Comparison of ENCODE assay signal across 15 mouse cellular contexts in genomic region chr12:32074271-32074670, GRCm38 (mm10).
"Had no signal": no experiment of that assay in that cellular context is flagged by ENCODE, and none has a peak within 500 bp of the region (broad histone marks: within the 10 kb centered on the region; RNA-seq: fewer than 3 reads in every experiment).

No protein-coding gene starts in this region.

- H3K9ac ChIP-seq: kidney, embryonic 15.5 days; liver, embryonic 12.5 days; lung, embryonic 14.5 days; neural tube, embryonic 15.5 days had no signal

- ATAC-seq: liver, embryonic 12.5 days had no signal

- H3K36me3 ChIP-seq: kidney, embryonic 15.5 days; limb, embryonic 10.5 days; liver, embryonic 12.5 days; neural tube, embryonic 15.5 days had no signal

- DNase-seq: kidney, adult 2 months; kidney, postnatal 14 days; lung, embryonic 14.5 days; lung, postnatal 10 days; lung, postnatal 4 days; right cerebral cortex, adult 18-20 months; right cerebral cortex, postnatal 25 days; thymus, postnatal 14 days had no signal

- H3K4me1 ChIP-seq: kidney, embryonic 15.5 days; limb, embryonic 10.5 days; neural tube, embryonic 15.5 days had no signal

- H3K9me3 ChIP-seq: kidney, embryonic 15.5 days; limb, embryonic 10.5 days; liver, embryonic 12.5 days; neural tube, embryonic 15.5 days had no signal

- H3K27me3 ChIP-seq: kidney, embryonic 15.5 days; liver, embryonic 12.5 days; neural tube, embryonic 15.5 days had no signal

- H3K4me2 ChIP-seq: kidney, embryonic 15.5 days; liver, embryonic 12.5 days; lung, embryonic 14.5 days; neural tube, embryonic 15.5 days had no signal

- H3K27ac ChIP-seq: kidney, embryonic 15.5 days; left cerebral cortex, adult 2 months; limb, embryonic 10.5 days; liver, embryonic 12.5 days; neural tube, embryonic 15.5 days; stomach, postnatal 0 days had no signal

- H3K4me3 ChIP-seq: kidney, embryonic 15.5 days; left cerebral cortex, adult 2 months; limb, embryonic 10.5 days; liver, embryonic 12.5 days; myocyte; neural tube, embryonic 15.5 days had no signal
